Mouse (Mus musculus) NIH3T3 (cell line): ENCODE results near the gene Snai1.
A peak's percentile ranks its signal among the peaks of the same experiment; 100 is the strongest.

ENCODE experiments used
- DNase-seq: peaks from one replicate; pipeline ENCODE4 v3.0.0-alpha.2; 2012; ENCODE audit warnings: low read depth

Gene Snai1

GRCm38 (mm10) chr2:167537476-167538297 is at the start of gene Snai1:
Gene Snai1, plus strand, starts transcription at chr2:167538195.
- peak; percentile 99 for DNase-seq

GRCm38 (mm10) chr2:167490813-167491525 is 47.0 kb upstream of the Snai1 start:
- peak; percentile 84 for DNase-seq

- peak; percentile 38 for DNase-seq
Measured at GRCm38 (mm10) chr2:167491757-167492708, 46.0 kb upstream of the Snai1 start, which contains the start of gene Rnf114. Gene Rnf114, plus strand, starts transcription at chr2:167492645.

- DNase-seq = peak; percentile 93
Measured at GRCm38 (mm10) chr2:167492713-167493636, 45.0 kb upstream of the Snai1 start, which contains the start of gene Spata2. Gene Spata2, minus strand, starts transcription at chr2:167492887.

- no peak for DNase-seq
Measured at GRCm38 (mm10) chr2:167496437-167496836, 41.6 kb upstream of the Snai1 start.

GRCm38 (mm10) chr2:167497272-167497671 is 40.7 kb upstream of the Snai1 start:
- DNase-seq = peak; percentile 70

GRCm38 (mm10) chr2:167502554-167503252 is 35.3 kb upstream of the Snai1 start:
- no peak for DNase-seq

GRCm38 (mm10) chr2:167503253-167503895 is 34.6 kb upstream of the Snai1 start:
- DNase-seq = peak; percentile 92

- DNase-seq = peak; percentile 60
Measured at GRCm38 (mm10) chr2:167503896-167504349, 34.1 kb upstream of the Snai1 start.

GRCm38 (mm10) chr2:167505127-167505526 is 32.9 kb upstream of the Snai1 start:
- no peak for DNase-seq

GRCm38 (mm10) chr2:167506546-167507260 is 31.3 kb upstream of the Snai1 start:
- DNase-seq = no peak

GRCm38 (mm10) chr2:167507719-167508385 is 30.1 kb upstream of the Snai1 start:
- no peak for DNase-seq

- peak; percentile 31 for DNase-seq
Measured at GRCm38 (mm10) chr2:167508569-167508968, 29.4 kb upstream of the Snai1 start.

GRCm38 (mm10) chr2:167510485-167510884 is 27.5 kb upstream of the Snai1 start:
- DNase-seq = no peak

- no peak for DNase-seq
Measured at GRCm38 (mm10) chr2:167512365-167512764, 25.6 kb upstream of the Snai1 start.

- peak; percentile 45 for DNase-seq
Measured at GRCm38 (mm10) chr2:167512970-167513369, 25.0 kb upstream of the Snai1 start.

GRCm38 (mm10) chr2:167514641-167515040 is 23.4 kb upstream of the Snai1 start:
- DNase-seq = no peak

GRCm38 (mm10) chr2:167515688-167516087 is 22.3 kb upstream of the Snai1 start:
- no peak for DNase-seq
